In the genomic region with DNA sequence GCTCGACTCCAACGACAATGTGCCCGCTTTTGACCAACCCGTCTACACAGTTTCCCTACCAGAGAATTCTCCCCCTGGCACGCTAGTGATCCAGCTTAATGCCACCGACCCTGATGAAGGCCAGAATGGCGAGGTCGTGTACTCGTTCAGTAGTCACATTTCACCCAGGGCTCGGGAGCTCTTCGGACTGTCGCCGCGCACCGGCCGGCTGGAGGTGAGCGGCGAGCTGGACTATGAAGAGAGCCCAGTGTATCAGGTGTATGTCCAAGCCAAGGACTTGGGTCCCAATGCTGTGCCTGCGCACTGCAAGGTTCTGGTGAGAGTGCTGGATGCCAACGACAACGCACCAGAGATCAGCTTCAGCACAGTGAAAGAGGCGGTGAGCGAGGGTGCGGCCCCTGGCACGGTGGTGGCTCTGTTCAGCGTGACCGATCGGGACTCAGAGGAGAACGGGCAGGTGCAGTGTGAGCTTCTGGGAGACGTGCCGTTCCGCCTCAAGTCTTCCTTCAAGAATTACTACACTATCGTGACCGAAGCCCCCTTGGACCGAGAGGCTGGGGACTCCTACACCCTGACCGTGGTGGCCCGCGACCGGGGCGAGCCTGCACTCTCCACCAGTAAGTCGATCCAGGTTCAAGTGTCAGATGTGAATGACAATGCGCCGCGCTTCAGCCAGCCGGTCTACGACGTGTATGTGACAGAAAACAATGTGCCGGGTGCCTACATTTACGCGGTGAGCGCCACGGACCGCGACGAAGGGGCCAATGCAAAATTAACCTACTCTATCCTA, we compare ENCODE assay signal across 8 mouse cellular contexts. TPM values are rescaled to one million over a fixed set of nuclear protein-coding genes. Genes with fewer than 3 reads are reported as not detected.
DNase-seq lines count a peak whose midpoint lies in the region; ATAC-seq and TF ChIP-seq lines count a peak whose summit lies in the region.

No protein-coding gene starts in this region.

- peak overlapping the region; percentile 48 for H3K4me3 ChIP-seq in testis, adult 2 months (ENCODE audit: control insufficient read depth, low read depth, low read length)
- peak overlapping the region; percentile 57 for H3K4me3 ChIP-seq in limb, embryonic 11.5 days (ENCODE audit: low read depth, low read length)

- H3K4me2 ChIP-seq in limb, embryonic 11.5 days (ENCODE audit: low read depth, severe bottlenecking) = peak overlapping the region; percentile 92

- TF ChIP-seq POLR2A in testis, adult 2 months (IDR thresholded peaks at IDR 0.05; ENCODE audit: control insufficient read depth, low read depth, low read length) = no peak

- WGBS in limb, embryonic 11.5 days = under 1% methylated on average over 55 of the region's 55 CpGs

- TF ChIP-seq CTCF in testis, adult 2 months (IDR thresholded peaks at IDR 0.05; ENCODE audit: control insufficient read depth, insufficient read depth, insufficient replicate concordance, low read depth, low read length) = no peak

- no peaks in the 10 kb centered on the region for H3K36me3 ChIP-seq in testis, adult 2 months (ENCODE audit: control insufficient read depth, insufficient read depth, low read length)
- H3K36me3 ChIP-seq in limb, embryonic 11.5 days (ENCODE audit: control insufficient read depth, insufficient read depth, low read length) = no peaks in the 10 kb centered on the region

- peaks cover 33% of the 10 kb centered on the region for H3K4me1 ChIP-seq in testis, adult 2 months (ENCODE audit: control insufficient read depth, insufficient read depth, low read length)
- H3K4me1 ChIP-seq in limb, embryonic 11.5 days (ENCODE audit: control insufficient read depth, insufficient read depth, low read length) = 0 out of 2 replicates have a peak, but pooled peaks cover 4% of the 10 kb centered on the region

- H3K27me3 ChIP-seq in testis, adult 2 months (ENCODE audit: control insufficient read depth, insufficient read depth, low read length) = peaks cover 3% of the 10 kb centered on the region; the same call in 1 of the 2 replicates
- peaks cover 27% of the 10 kb centered on the region for H3K27me3 ChIP-seq in limb, embryonic 11.5 days (ENCODE audit: control insufficient read depth, insufficient read depth, low read length)

- H3K27ac ChIP-seq in testis, adult 2 months (ENCODE audit: control insufficient read depth, insufficient read depth, low read depth, low read length) = no peak overlapping the region
- no peak overlapping the region for H3K27ac ChIP-seq in limb, embryonic 11.5 days (replicated peaks; ENCODE audit: low read depth, low read length)

- 0 out of 2 replicates have a peak, but pooled peaks have one; percentile 9 for ATAC-seq in granulocyte monocyte progenitor cell, adult 5-6 weeks (replicated peaks; ENCODE audit: poor library complexity, severe bottlenecking)
- no peak for ATAC-seq in limb, embryonic 11.5 days (ENCODE audit: insufficient number of reproducible peaks, low FRiP score, low TSS enrichment, low read depth)
- no peak for ATAC-seq in CD4-positive, CD25-positive, alpha-beta regulatory T cell, adult 4 months

- no peaks in the 10 kb centered on the region; the same call in 1 of the 2 replicates for H3K9me3 ChIP-seq in limb, embryonic 11.5 days (ENCODE audit: control insufficient read depth, low read length)

- peak; percentile 28 to 50 for DNase-seq in frontal cortex, postnatal 10 days (ENCODE audit: low spot score in 2 of 2)
- no peak for DNase-seq in frontal cortex, adult 2 months (ENCODE audit: extremely low spot score in 1 of 2, low spot score in 1 of 2)
- no peak for DNase-seq in testis, postnatal 14 days (ENCODE audit: low spot score)
- DNase-seq in limb, embryonic 11.5 days (ENCODE audit: low spot score) = peak; percentile 63
- DNase-seq in retina, embryonic 14.5 days (ENCODE audit: low spot score) = peak; percentile 43

- peak overlapping the region; percentile 18 for H3K9ac ChIP-seq in limb, embryonic 11.5 days (ENCODE audit: low read length)

RNA-seq across cellular contexts. Expression of a gene that starts 2.0 kb away (rescaled TPM):
- polyA plus RNA-seq in frontal cortex, adult 2 months (2012; rRNA removed) = 87.3 and 105 TPM in 2 replicates
- 1.0 and 1.5 TPM in 2 replicates for polyA plus RNA-seq in testis, adult 2 months (2012; rRNA removed)
- total RNA-seq in granulocyte monocyte progenitor cell, adult 5-6 weeks (2014; fragmentation: Nextera tagmentation) = not detected in 2 replicates
- total RNA-seq in granulocyte monocyte progenitor cell, adult 5-6 weeks (2017) = 0.05 TPM in 1 of 2 replicates, not detected in the other
- polyA plus RNA-seq in limb, embryonic 11.5 days (2014; fragmentation: Nextera tagmentation; extraction: Ambion mirVana) = 7.2 and 9.1 TPM in 2 replicates
- not detected for polyA plus RNA-seq in CD4-positive, CD25-positive, alpha-beta regulatory T cell, adult 4 months (2017; shearing (Covaris generic))

Comparison
In these comparisons a context has a peak if more than half of its experiments do, and no peak if none do; other contexts are left out.
1. DNase-seq: peak in frontal cortex, postnatal 10 days (2 of 2), limb, embryonic 11.5 days (single experiment) and retina, embryonic 14.5 days (single experiment); none in frontal cortex, adult 2 months (0 of 2) and testis, postnatal 14 days (single experiment).